Mouse (Mus musculus): Measurements from ENCODE around the gene Galns. TPM values are rescaled to one million over a fixed set of nuclear protein-coding genes. Genes with fewer than 3 reads are reported as not detected.

Gene Galns
- total RNA-seq, 2 experiments from 2014 or later = 8.1 to 8.3 TPM

DNA sequence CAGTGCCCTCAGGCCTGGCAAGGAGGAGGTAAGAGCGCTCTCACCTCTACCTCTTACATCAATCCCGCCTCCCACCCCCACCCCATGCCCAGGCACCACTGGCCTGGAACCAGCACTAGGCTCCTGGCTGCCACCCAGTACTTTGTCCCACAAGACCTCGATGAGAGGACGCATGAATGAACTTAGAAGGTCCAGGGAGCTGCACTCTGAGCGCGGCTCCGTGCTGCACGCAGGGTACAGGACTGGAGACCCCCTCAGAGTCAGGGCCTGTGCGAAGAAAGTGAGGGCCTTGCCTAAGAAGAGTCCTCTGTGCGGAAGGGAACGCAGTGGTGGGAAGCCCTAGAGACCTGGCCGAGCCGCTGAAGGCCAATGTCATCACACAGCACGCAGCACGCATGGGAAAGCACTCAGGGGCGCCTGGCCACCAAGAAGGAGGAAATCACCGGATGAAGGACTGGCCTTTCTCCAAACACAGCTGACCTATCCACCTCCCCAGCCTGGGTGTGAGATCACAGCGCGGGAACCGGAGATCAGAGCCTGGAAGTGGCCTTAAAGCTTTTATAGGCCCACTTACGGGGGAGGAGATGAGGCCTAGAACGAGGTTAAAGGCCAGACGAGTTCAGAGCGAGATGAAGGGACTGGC, 64.3 kb downstream of the Galns start:
- intact Hi-C loops (cut with DNase I) = no loop called here
- no peak overlapping the region for H3K4me3 ChIP-seq
- no peak for DNase-seq (ENCODE audit: extremely low spot score in 1 of 2, low spot score in 2 of 2)
- TF ChIP-seq CTCF (IDR thresholded peaks at IDR 0.05) = no peak
- H3K27ac ChIP-seq = no peak overlapping the region

DNA sequence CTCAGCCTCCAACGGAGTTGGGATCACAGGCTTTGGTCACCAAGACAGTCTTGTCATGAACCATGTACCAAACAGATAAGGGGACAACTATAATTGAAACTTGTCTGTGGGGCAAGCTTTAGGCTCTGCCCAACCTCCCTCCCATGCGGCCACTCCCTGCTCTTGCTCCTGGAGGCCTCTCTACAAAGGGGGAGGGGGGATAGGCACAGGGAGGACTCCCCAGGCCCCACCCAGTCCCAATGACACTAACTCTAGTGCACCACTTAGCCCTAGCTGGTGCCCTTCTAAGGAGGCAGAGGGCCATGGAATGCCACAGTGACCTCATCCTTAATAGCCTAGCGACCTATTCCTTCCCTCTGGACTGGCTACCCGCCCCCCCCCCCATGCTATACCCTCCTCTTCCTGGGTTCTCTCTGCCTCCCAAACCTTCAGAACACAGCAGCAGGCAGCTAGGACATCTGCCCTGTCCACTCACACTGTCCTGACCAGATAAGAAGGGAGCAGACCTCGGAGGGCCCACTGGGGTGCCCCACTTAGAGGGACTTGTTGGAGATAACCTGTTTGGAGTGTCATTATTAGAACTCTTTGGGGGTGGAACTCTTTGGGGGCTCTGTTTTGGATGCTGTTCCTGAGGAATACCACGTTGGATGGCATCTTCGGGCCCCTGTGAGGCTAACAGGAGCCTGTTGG, 65.1 kb downstream of the Galns start:
- no peak overlapping the region for H3K4me3 ChIP-seq
- intact Hi-C loops (cut with DNase I) = no loop called here
- DNase-seq (ENCODE audit: extremely low spot score in 1 of 2, low spot score in 2 of 2) = no peak
- H3K27ac ChIP-seq = no peak overlapping the region
- no peak for TF ChIP-seq CTCF (IDR thresholded peaks at IDR 0.05)

DNA sequence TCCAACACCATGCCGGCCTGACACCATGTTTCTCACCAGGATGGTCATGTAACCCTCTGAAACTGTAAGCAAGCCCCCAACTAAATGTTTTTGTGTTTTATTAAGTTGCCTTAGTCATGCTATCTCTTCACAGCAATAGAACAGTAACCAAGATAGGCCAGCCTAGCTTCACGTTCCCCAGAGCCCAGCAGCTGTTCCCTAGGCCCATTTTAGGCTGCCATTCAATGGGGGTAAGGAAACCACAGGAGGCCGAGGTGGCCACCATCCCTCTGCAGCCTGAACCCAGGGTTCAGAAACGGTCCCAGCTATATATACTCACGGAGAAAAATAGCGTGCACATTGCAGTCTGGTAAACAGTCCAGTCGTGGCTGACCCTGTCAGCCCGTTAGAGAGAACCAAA, 67.1 kb downstream of the Galns start:
- intact Hi-C loops (cut with DNase I) = no loop called here
- no peak overlapping the region for H3K27ac ChIP-seq
- H3K4me3 ChIP-seq = no peak overlapping the region
- no peak for TF ChIP-seq CTCF (IDR thresholded peaks at IDR 0.05)
- no peak for DNase-seq (ENCODE audit: extremely low spot score in 1 of 2, low spot score in 2 of 2)

DNA sequence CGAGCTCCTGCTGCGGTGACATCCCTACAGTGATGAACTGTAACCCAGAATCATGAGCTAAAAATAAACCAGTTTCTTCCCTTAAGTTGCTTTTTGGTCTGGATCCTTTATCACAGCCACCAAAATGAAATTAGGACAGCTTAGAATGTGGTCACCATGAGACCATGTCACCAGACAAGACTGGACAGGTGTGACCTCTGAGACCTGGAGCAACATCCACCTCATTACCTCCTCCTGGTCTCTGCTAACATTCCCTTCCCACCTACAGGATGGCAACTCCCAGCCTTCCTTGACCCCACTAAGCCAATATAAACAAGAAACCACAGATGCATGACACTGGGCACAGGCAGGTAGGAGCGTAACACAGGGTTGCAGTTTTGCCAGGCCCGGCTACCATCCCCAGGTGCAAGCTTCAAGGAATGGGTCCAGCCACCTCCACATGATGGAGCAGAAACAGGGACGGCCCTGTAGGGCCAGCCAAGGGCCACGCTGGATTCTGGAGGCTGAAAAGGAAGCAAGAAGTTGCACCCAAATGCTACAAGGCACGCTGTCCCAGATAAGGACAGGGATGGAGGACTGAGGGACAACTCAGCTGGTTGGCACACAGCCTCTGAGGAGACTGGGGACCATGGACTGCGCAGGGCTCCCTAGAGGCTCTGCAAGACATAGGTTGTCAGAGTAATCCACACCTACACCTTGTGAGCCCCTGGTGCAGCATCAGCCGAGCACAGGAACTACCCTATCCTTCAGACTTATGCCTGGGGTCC, 72.8 kb downstream of the Galns start:
- intact Hi-C loops (cut with DNase I) = no loop called here
- no peak overlapping the region for H3K4me3 ChIP-seq
- no peak overlapping the region for H3K27ac ChIP-seq
- TF ChIP-seq CTCF (IDR thresholded peaks at IDR 0.05) = no peak
- DNase-seq (ENCODE audit: extremely low spot score in 1 of 2, low spot score in 2 of 2) = no peak

DNA sequence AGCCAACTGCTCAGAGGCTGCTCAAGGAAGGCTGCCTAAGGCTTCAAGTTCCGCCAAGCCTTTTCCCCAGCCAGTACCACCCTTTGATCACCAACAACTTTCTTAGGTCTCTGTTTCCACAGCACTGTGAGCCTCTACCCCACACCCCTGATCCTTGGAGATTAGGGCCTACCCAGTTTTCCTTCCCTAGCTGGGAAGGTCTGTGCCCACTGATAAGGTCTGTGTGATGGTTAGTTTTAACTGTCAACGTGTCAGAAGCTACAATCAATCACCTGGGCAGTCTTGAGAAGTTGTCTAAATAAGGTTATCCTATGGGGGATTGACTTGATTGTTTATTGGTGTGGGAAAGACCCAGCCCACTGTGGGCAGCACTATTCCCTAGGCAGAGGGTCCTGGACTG, 73.5 kb downstream of the Galns start:
- TF ChIP-seq CTCF (IDR thresholded peaks at IDR 0.05) = no peak
- DNase-seq (ENCODE audit: extremely low spot score in 1 of 2, low spot score in 2 of 2) = no peak
- Histone ChIP-seq H3K27ac (no peak overlapping the region), H3K4me3 (no peak overlapping the region)
- intact Hi-C loops (cut with DNase I) = no loop called here

DNA sequence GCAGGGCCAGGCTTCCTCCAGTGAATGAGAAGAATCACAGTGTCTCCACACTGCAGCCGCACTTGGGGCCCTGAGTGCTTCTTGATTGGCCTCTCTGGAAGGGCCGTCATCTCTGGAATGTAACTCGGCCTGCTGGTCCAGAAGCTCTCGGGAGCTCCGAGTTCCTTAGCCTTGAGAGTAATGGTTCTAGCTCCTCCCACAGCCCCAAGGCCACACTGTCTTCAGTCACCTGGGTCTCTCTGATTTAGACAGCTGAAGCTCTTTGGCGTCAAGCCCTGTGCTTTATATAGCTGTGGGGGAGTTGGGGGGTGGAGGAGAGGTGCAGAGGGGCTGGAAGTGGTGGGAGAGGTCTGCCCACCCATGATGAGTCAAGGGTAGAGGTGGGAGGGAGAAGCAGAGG, 74.2 kb downstream of the Galns start:
- H3K4me3 ChIP-seq = no peak overlapping the region
- DNase-seq (ENCODE audit: extremely low spot score in 1 of 2, low spot score in 2 of 2) = no peak
- intact Hi-C loops (cut with DNase I) = no loop called here
- no peak for TF ChIP-seq CTCF (IDR thresholded peaks at IDR 0.05)
- H3K27ac ChIP-seq = no peak overlapping the region

DNA sequence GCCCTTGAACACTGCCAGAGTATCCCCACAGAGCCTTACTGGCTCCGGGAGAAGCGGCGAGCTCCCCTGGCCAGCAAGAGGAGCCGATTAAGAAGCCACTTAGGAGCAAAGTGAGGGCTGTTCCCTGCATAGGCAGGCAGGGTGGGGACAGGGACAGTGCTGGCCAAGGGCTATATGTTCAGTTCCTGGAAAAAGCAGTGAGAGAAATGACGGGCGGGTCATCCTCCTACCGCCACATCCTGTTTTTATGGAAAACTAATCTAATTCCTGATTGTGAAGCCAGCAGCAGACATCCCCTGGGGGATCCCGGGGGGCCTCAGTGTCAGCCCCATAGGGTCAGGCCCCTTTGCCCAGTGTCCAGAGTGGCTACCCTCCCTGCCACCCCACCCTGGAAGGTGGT, 80.0 kb downstream of the Galns start:
- intact Hi-C loops (cut with DNase I) = no loop called here

DNA sequence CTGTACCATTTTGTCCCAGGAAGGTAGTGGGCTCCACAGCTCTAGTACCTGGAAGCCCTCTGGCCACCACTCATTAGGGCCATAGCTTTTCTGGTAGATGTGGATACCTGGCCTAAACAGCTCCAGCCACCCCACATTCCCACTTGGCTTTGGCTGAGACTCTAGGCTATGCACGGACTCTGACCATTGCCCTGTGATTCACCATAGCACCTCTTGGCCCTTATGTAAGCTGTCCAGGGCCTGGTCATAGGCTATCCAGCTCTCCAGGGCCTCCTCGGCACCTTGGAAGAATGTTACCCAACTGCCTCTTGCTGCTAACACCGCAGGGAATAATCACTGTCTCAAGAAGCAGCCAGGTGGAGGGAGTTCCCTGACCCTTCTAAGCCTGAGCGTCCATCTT, 82.1 kb downstream of the Galns start:
- TF ChIP-seq CTCF (IDR thresholded peaks at IDR 0.05) = no peak
- no peak for DNase-seq (ENCODE audit: extremely low spot score in 1 of 2, low spot score in 2 of 2)

More for the DNA sequence above, 80.0 kb downstream of the Galns start:
- Histone ChIP-seq H3K4me3 (no peak overlapping the region), H3K27ac (no peak overlapping the region)
- TF ChIP-seq CTCF (IDR thresholded peaks at IDR 0.05) = no peak
- no peak for DNase-seq (ENCODE audit: extremely low spot score in 1 of 2, low spot score in 2 of 2)

More for the DNA sequence above, 82.1 kb downstream of the Galns start:
- intact Hi-C loops (cut with DNase I) = no loop called here
- Histone ChIP-seq H3K27ac (no peak overlapping the region), H3K4me3 (no peak overlapping the region)

Small RNA genes lying within 50 kb of the gene (microRNA-seq; reads per million reads assigned to microRNA genes)
- gene Mir6396 = 0 reads per million in 2 experiments

Other genes with a start within 250 kb of the Galns start
- 10 to 100 TPM; 42.3 to 45.0 TPM for gene Zc3h18, start 234.9 kb downstream of the Galns start, total RNA-seq (2021)
- not detected for gene Il17c, start 189.4 kb downstream of the Galns start, total RNA-seq (2021)
- 1 to 10 TPM; 6.6 to 7.1 TPM for gene Cyba, start 178.5 kb downstream of the Galns start, total RNA-seq (2021)
- gene Mvd, start 168.0 kb downstream of the Galns start, total RNA-seq (2021) = 10 to 100 TPM; 20.8 to 25.3 TPM
- 1 to 10 TPM; 1.0 to 1.6 TPM for gene Snai3, start 150.7 kb downstream of the Galns start, total RNA-seq (2021)
- gene Rnf166, start 135.4 kb downstream of the Galns start, total RNA-seq (2021) = 10 to 100 TPM; 37.6 to 37.9 TPM
- gene Ctu2, start 135.3 kb downstream of the Galns start, total RNA-seq (2021) = 10 to 100 TPM; 27.0 TPM
- 1 to 10 TPM; 6.8 to 7.7 TPM for gene Piezo1, start 60.1 kb downstream of the Galns start, total RNA-seq (2021)
- 1 to 10 TPM; 2.5 to 5.0 TPM for gene Cdt1, start 43.4 kb downstream of the Galns start, total RNA-seq (2021)
- 10 to 100 TPM; 52.8 to 56.0 TPM for gene Aprt, start 34.6 kb downstream of the Galns start, total RNA-seq (2021)
- gene Trappc2l, start 177 bp upstream of the Galns start, total RNA-seq (2021) = 10 to 100 TPM; 69.8 to 80.3 TPM
- not detected for gene Pabpn1l, start 11.3 kb upstream of the Galns start, total RNA-seq (2021)
- gene Cbfa2t3, start 87.6 kb upstream of the Galns start, total RNA-seq (2021) = 10 to 100 TPM; 32.8 to 48.8 TPM
- gene Acsf3, start 164.0 kb upstream of the Galns start, total RNA-seq (2021) = 10 to 100 TPM; 22.8 to 23.3 TPM
- 1 to 10 TPM in 1 of 2 experiments, under 1 TPM in 1; 0.97 to 1.1 TPM for gene Cdh15, start 236.5 kb upstream of the Galns start, total RNA-seq (2021)